Mouse (Mus musculus): ENCODE measurements at regions not wholly inside any gene's neighbourhood (a gene's known extent, or its start where the extent isn't known, plus 50 kb on each side); places are given as distances from the start of the nearest gene placed in this dataset.

DNA sequence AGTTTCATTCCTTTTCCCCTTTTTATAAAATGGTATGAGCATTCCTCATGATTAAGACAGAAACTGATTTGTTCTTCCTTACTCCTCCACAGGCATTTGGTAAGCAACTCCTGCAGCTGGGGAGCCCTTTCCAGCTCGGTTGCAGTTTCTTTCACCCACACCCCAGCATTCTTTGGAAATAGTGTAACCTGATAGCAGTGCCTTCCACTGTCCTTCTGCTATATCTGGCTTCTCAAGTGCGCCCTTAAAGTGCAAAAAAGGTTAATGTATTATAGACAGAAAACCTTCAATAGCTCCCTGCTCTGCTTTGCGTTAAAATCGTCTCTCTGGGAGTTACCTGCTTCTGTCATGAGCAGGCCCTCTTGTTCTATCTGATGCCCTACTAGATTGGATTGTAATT, 278.0 kb downstream of the Epha7 start:
- Histone ChIP-seq H3K9me3 (replicated peaks; ENCODE audit: low read length) (peaks cover 51% of the 10 kb centered on the region), H3K4me3 (replicated peaks in 1 of 3; ENCODE audit: low read depth in 2 of 3, low read length in 2 of 3, poor library complexity in 1 of 3) (no peak overlapping the region), H3K36me3 (replicated peaks in 1 of 2; ENCODE audit: control insufficient read depth in 1 of 2, insufficient read depth in 1 of 2, low read length in 1 of 2) (no peaks in the 10 kb centered on the region), H3K27ac (ENCODE audit: insufficient read depth, low read depth) (no peak overlapping the region), H3K4me2 (ENCODE audit: insufficient read depth, low read depth, poor library complexity, severe bottlenecking) (no peak overlapping the region), H3K27me3 (replicated peaks) (no peaks in the 10 kb centered on the region), H3K9ac (ENCODE audit: insufficient read depth, low read depth) (no peak overlapping the region), H3K4me1 (ENCODE audit: control insufficient read depth in 1 of 2, insufficient read depth in 2 of 2) (no peaks in the 10 kb centered on the region), H3K79me2 (replicated peaks; ENCODE audit: control insufficient read depth, extremely low read depth, insufficient read depth, poor library complexity, severe bottlenecking) (no peaks in the 10 kb centered on the region)
- TF ChIP-seq ZMIZ1 (IDR thresholded peaks at IDR 0.05; ENCODE audit: low read depth, low read length) (no peak), HCFC1 (IDR thresholded peaks at IDR 0.05; ENCODE audit: low read depth, low read length) (no peak), JUND (conservative IDR thresholded peaks at IDR 0.05; ENCODE audit: low read depth, low read length) (no peak), SIN3A (IDR thresholded peaks at IDR 0.05; ENCODE audit: low read length) (no peak), MXI1 (IDR thresholded peaks at IDR 0.05; ENCODE audit: low read depth, low read length) (no peak), NELFE (IDR thresholded peaks at IDR 0.05; ENCODE audit: low read depth, low read length) (no peak)
- dilution Hi-C loops (cut with MboI; ENCODE audit: extremely low pct_ligation_motif_present, extremely low pct_unique_long_range_greater_than_20kb, low sequenced_read_pairs) (no loop called here), in situ Hi-C loops (cut with MboI; ENCODE audit: low pct_ligation_motif_present, low pct_unique_long_range_greater_than_20kb, low sequenced_read_pairs) (no loop called here)
- DNase-seq (ENCODE audit: extremely low read depth): no peak

DNA sequence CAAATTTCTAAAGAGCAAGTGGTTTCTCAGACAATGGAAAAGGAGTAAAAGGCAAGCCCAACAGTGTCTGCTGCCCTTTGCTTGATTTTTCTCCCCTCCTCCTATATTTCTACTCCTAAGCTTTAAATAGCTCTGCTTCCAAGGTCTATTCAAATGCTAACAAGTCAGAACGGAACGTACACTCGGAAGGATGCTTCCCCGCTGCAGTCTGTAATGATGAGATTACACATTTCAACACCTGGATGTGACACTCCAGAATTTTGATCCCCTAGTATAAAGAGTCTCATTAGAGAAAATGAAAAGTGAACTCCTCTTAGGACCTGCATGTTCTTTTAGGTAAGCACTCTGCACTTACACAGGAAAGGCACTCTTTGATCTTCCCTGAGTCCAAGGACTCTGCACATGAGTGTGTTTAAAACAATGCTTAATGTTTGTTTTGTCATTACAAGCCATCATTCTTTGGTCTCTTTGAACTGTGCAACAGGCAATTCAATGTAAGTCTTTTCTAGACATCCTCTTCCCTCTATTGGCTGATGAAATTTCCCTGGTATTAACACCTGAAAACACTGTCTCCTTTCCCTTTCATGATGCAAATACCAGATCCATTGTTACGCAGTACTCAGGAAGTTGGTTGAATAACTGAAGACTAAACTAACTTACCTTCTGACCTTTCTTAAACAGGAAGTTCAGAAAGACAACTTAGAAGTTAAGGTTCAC, 278.7 kb downstream of the Epha7 start:
- Histone ChIP-seq H3K36me3 (replicated peaks in 1 of 2; ENCODE audit: control insufficient read depth in 1 of 2, insufficient read depth in 1 of 2, low read length in 1 of 2) (no peaks in the 10 kb centered on the region), H3K4me2 (ENCODE audit: insufficient read depth, low read depth, poor library complexity, severe bottlenecking) (no peak overlapping the region), H3K27me3 (replicated peaks) (no peaks in the 10 kb centered on the region), H3K9ac (ENCODE audit: insufficient read depth, low read depth) (no peak overlapping the region), H3K79me2 (replicated peaks; ENCODE audit: control insufficient read depth, extremely low read depth, insufficient read depth, poor library complexity, severe bottlenecking) (no peaks in the 10 kb centered on the region), H3K27ac (ENCODE audit: insufficient read depth, low read depth) (no peak overlapping the region), H3K9me3 (replicated peaks; ENCODE audit: low read length) (peaks cover 58% of the 10 kb centered on the region), H3K4me3 (replicated peaks in 1 of 3; ENCODE audit: low read depth in 2 of 3, low read length in 2 of 3, poor library complexity in 1 of 3) (no peak overlapping the region), H3K4me1 (ENCODE audit: control insufficient read depth in 1 of 2, insufficient read depth in 2 of 2) (no peaks in the 10 kb centered on the region)
- DNase-seq (ENCODE audit: extremely low read depth): no peak
- dilution Hi-C loops (cut with MboI; ENCODE audit: extremely low pct_ligation_motif_present, extremely low pct_unique_long_range_greater_than_20kb, low sequenced_read_pairs) (no loop called here), in situ Hi-C loops (cut with MboI; ENCODE audit: low pct_ligation_motif_present, low pct_unique_long_range_greater_than_20kb, low sequenced_read_pairs) (no loop called here)
- no peak for TF ChIP-seq ZC3H11A (IDR thresholded peaks at IDR 0.05; ENCODE audit: low read depth, low read length)
- no peak for TF ChIP-seq TBP (conservative IDR thresholded peaks at IDR 0.05; ENCODE audit: low read depth, low read length)
- TF ChIP-seq MAX (IDR thresholded peaks at IDR 0.05; ENCODE audit: low read length): no peak
- no peak for TF ChIP-seq E2F4 (IDR thresholded peaks at IDR 0.05; ENCODE audit: insufficient replicate concordance, low read depth, low read length)
- TF ChIP-seq ZNF384 (IDR thresholded peaks at IDR 0.05; ENCODE audit: low read depth, low read length): no peak
- no peak for TF ChIP-seq HCFC1 (IDR thresholded peaks at IDR 0.05; ENCODE audit: low read depth, low read length)
- TF ChIP-seq IRF4 (IDR thresholded peaks at IDR 0.05; ENCODE audit: low read depth, low read length): no peak
- no peak for TF ChIP-seq PAX5 (IDR thresholded peaks at IDR 0.05; ENCODE audit: low read length)
- no peak for TF ChIP-seq SMC3 (IDR thresholded peaks at IDR 0.05; ENCODE audit: low read depth, low read length)
- TF ChIP-seq TCF12 (IDR thresholded peaks at IDR 0.05; ENCODE audit: low read depth, low read length): no peak
- TF ChIP-seq CHD2 (IDR thresholded peaks at IDR 0.05; ENCODE audit: low read length): no peak
- TF ChIP-seq MXI1 (IDR thresholded peaks at IDR 0.05; ENCODE audit: low read depth, low read length): no peak
- TF ChIP-seq USF2 (conservative IDR thresholded peaks at IDR 0.05; ENCODE audit: low read depth, low read length): no peak
- TF ChIP-seq NELFE (IDR thresholded peaks at IDR 0.05; ENCODE audit: low read depth, low read length): no peak
- no peak for TF ChIP-seq MAZ (IDR thresholded peaks at IDR 0.05; ENCODE audit: low read depth, low read length)
- no peak for TF ChIP-seq NRF1 (IDR thresholded peaks at IDR 0.05; ENCODE audit: low read depth, low read length)
- no peak for TF ChIP-seq GABPA (IDR thresholded peaks at IDR 0.05; ENCODE audit: insufficient replicate concordance, low read depth, low read length)
- no peak for TF ChIP-seq POLR2A (IDR thresholded peaks at IDR 0.05; ENCODE audit: low read depth, low read length)
- no peak for TF ChIP-seq RCOR1 (conservative IDR thresholded peaks at IDR 0.05; ENCODE audit: low read depth, low read length)
- TF ChIP-seq SIN3A (IDR thresholded peaks at IDR 0.05; ENCODE audit: low read length): no peak

All from CH12.LX (cell line).